Mouse (Mus musculus): ENCODE measurements around the gene Rere.

DNA sequence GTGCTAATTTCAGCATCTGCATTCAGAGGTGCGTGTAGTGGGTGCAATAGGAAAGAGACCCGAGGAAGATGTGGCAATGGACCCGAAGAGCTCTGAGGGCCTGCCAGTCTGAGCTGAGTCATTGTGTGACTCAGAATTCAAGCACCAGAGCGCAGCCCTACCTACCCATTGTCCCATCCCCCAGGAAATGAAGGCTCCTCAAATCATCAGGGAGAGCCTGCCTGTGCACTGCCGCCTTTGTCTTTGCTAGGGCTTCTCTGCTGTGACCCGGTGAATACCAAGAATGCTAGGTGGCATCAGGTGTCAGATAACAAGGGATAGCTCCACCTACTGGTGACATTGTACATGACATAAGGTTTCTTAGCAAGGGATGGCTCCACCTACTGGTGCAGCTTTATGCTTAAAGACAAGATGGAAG is 41.5 kb upstream of the Rere start:
- no peak for TF ChIP-seq POLR2A (IDR thresholded peaks at IDR 0.05; ENCODE audit: borderline replicate concordance, control insufficient read depth, low read depth, low read length)
- TF ChIP-seq CTCF (IDR thresholded peaks at IDR 0.05; ENCODE audit: control insufficient read depth, insufficient read depth, low read length), result peak; percentile 54

Measured in bone marrow, adult 2 months (tissue).